Mouse (Mus musculus) midbrain, embryonic 11.5 days (tissue): ENCODE data around the gene Syndig1. TPM values are rescaled to one million over a fixed set of nuclear protein-coding genes. Genes with fewer than 3 reads are reported as not detected.
A peak's percentile ranks its signal among the peaks of the same experiment; 100 is the strongest.

Experiments used
- ATAC-seq: fragments of 200-750 bp; cut with Nextera tagmentation; 2 replicates; pipeline ENCODE4 v1.8.0; 2017; ENCODE audit warnings: moderate TSS enrichment, moderate library complexity; ENCODE audit not compliant: low FRiP score
- DNase-seq: peaks from one replicate; pipeline ENCODE4 v3.0.0; 2015; ENCODE audit warnings: low spot score; ENCODE audit errors: missing footprints
- H3K27ac ChIP-seq: fragments of 300-500 bp; sonication (generic); 2 replicates; pipeline ENCODE4 v1.5.1; 2014; ENCODE audit warnings: low read depth, low read length
- H3K27me3 ChIP-seq: fragments of 300-500 bp; sonication (generic); 2 replicates; pipeline ENCODE4 v1.6.1; 2014; ENCODE audit warnings: mild to moderate bottlenecking, low read length, moderate library complexity, mixed read lengths; ENCODE audit not compliant: control insufficient read depth, insufficient read depth
- H3K36me3 ChIP-seq: fragments of 300-500 bp; sonication (generic); 2 replicates; pipeline ENCODE4 v1.6.1; 2014; ENCODE audit warnings: mild to moderate bottlenecking, low read length, moderate library complexity, mixed read lengths; ENCODE audit not compliant: control insufficient read depth, insufficient read depth
- H3K4me1 ChIP-seq: fragments of 300-500 bp; sonication (generic); 2 replicates; pipeline ENCODE4 v1.6.1; 2014; ENCODE audit warnings: low read length; ENCODE audit not compliant: control insufficient read depth, insufficient read depth
- H3K4me2 ChIP-seq: fragments of 300-500 bp; sonication (generic); 2 replicates; pipeline ENCODE4 v1.6.1; 2014; ENCODE audit warnings: mild to moderate bottlenecking, moderate library complexity
- H3K4me3 ChIP-seq: fragments of 300-500 bp; sonication (generic); 2 replicates; pipeline ENCODE4 v1.5.1; 2014; ENCODE audit warnings: low read depth, low read length
- H3K9ac ChIP-seq: fragments of 300-500 bp; sonication (generic); 2 replicates; pipeline ENCODE4 v1.6.1; 2014; ENCODE audit warnings: low read length
- H3K9me3 ChIP-seq: fragments of 300-500 bp; sonication (generic); 2 replicates; pipeline ENCODE4 v1.6.1; 2016; ENCODE audit warnings: low read length; ENCODE audit not compliant: control insufficient read depth
- WGBS: fragments of 180-500 bp; shearing (Covaris S2); extraction: QIAGEN DNeasy Blood & Tissue Kit; methylation state at CpG from one replicate; pipeline ENCODE4 v1.1.7; 2014; 5-methylcytosine and 5-hydroxymethylcytosine counted together
- polyA plus RNA-seq: library from polyadenylated mRNA; unstranded; fragments of >200 nt; fragmentation: Nextera tagmentation; extraction: Ambion mirVana; gene quantifications from 2 replicates; pipeline ENCODE4 v1.2.1, GENCODE M21; 2014

The Syndig1 gene
- polyA plus RNA-seq = 8.5 and 9.5 TPM in 2 replicates

DNA sequence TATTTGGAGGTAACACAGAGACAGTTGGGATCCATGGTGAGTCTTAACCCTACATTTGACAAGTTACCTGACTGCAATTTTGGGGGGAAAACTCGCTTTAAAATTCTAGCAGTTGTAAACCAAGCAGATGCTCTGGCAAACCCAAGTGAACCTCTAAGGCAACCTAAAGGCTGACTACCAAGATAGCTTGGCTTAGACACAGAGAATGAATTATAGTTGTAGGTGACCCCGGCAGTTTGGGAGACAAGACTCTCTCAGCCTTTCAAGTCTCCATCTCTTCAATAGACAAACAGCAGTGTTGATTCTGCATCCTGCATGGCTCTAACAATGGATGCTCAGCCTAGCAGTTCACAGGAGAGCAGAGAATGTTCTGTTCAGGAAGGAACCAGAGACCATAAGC lies at the start of gene Syndig1:
TSS of gene Syndig1 (plus strand) at position 301 of the 400 bp plus-strand sequence.
- no peak within 1 kb of the TSS for H3K27ac ChIP-seq
- no peaks in the 10 kb centered on the region for H3K9me3 ChIP-seq
- WGBS = 80% methylated on average over 2 of the region's 2 CpGs
- H3K4me2 ChIP-seq = peak within 1 kb of the TSS; percentile 96
- no peaks in the 10 kb centered on the region for H3K36me3 ChIP-seq
- peak within 1 kb of the TSS; percentile 58 for H3K4me3 ChIP-seq
- peaks cover 32% of the 10 kb centered on the region for H3K27me3 ChIP-seq
- H3K9ac ChIP-seq = peak within 1 kb of the TSS; percentile 52
- ATAC-seq (no peak), DNase-seq (no peak)
- no peaks in the 10 kb centered on the region for H3K4me1 ChIP-seq

DNA sequence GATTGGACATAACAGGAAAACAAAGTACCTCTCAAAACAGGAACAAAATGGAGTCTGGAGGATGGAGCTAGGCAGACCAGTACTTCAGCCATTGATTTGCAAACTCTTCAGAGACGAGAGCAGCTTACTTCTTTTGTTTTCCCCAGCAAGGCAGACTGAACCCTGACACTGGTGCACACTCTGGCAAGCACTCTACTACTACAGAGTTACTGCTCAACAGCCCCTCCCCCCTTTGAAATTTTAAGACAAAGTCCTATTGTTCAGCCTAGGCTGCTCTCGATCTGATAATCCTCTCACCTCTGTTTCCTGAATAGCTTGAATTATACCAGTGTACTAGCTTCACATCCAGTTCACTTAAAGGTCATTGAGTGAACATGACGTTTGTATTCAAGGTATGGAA lies 30.4 kb upstream of the Syndig1 start:
- Histone ChIP-seq H3K27me3 (no peaks in the 10 kb centered on the region), H3K36me3 (no peaks in the 10 kb centered on the region), H3K9me3 (no peaks in the 10 kb centered on the region), H3K4me2 (no peak overlapping the region), H3K4me3 (no peak overlapping the region), H3K9ac (no peak overlapping the region), H3K27ac (no peak overlapping the region), H3K4me1 (peaks cover 3% of the 10 kb centered on the region; the same call in 1 of the 2 replicates)
- no peak for DNase-seq
- peak; percentile 94 for ATAC-seq
- 4% methylated on average over 3 of the region's 3 CpGs for WGBS

DNA sequence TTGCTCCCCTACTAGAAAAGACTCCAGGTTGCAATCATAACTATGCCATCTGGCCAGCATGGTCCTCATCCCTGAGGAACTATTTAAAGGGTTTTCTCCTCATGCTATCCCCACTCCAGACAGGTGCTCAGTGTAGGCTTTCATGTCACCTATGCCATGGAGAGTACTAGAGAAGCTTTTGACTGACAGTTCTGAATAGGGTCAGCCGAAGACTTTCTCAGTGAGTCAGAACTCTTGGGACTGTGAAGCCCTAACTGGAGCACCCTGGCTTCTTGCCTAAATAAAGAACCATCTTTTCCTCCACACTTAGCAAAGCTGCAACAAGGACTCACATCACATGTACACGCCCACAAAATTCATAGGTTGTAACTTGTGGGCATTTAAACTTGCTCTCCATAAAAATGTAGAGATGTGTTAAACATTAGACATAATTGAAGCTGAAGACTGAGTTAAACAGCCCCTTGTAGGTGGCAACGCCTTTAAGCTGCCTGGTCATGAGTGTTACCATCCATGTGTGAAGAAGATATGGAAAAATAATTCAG lies 24.3 kb upstream of the Syndig1 start:
- no peak overlapping the region for H3K4me2 ChIP-seq
- H3K4me3 ChIP-seq = no peak overlapping the region
- ATAC-seq (no peak), DNase-seq (no peak)
- no peaks in the 10 kb centered on the region for H3K4me1 ChIP-seq
- no peak overlapping the region for H3K27ac ChIP-seq
- H3K36me3 ChIP-seq = no peaks in the 10 kb centered on the region
- no peaks in the 10 kb centered on the region for H3K9me3 ChIP-seq
- H3K27me3 ChIP-seq = no peaks in the 10 kb centered on the region
- H3K9ac ChIP-seq = no peak overlapping the region
- 90% methylated on average over 3 of the region's 3 CpGs for WGBS

DNA sequence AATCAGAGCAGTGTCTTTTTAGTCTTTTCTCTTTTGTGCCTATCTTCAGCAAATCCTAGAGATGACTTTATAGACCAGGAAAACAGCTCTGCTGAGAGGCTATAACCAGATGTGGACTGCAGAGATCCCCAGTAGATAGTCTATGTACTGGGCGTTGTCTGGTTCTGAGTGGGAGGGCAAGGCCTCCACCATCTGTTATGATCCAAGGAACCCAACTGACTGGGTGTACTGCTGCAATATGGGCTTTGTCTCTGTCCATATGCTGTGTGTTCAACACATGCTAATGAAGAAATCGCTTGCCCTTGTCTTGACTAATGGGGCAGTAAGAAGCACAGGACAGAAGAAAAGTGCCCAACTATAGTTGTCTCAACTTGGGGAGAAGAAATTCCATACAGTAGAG lies 23.8 kb upstream of the Syndig1 start:
- DNase-seq = no peak
- H3K4me3 ChIP-seq = no peak overlapping the region

DNA sequence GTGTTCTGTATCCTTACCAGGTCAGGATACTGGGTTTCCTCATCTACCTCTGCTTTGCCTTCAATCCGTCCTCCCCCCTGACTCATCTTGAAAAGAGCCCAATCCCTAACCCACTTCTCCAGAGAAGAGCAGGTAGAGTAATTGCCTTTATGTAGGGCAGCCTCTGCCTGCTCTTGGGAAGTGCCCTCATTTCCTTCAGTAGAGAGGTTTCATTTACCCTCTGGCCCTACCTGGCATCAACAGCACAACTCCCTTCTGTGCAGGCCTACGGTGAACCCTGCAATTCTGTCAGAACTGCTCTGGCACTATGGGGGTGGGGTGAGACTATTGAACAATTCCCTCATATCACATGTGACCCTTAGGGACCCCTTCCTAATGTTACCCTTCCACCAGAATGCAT lies 16.1 kb upstream of the Syndig1 start:
- Histone ChIP-seq H3K9ac (no peak overlapping the region), H3K4me3 (no peak overlapping the region), H3K27ac (no peak overlapping the region), H3K4me2 (no peak overlapping the region), H3K36me3 (no peaks in the 10 kb centered on the region), H3K9me3 (no peaks in the 10 kb centered on the region), H3K27me3 (no peaks in the 10 kb centered on the region), H3K4me1 (no peaks in the 10 kb centered on the region)
- 85% methylated on average over 2 of the region's 2 CpGs for WGBS
- ATAC-seq (no peak), DNase-seq (peak; percentile 4)

More for the DNA sequence above, 23.8 kb upstream of the Syndig1 start:
- H3K9me3 ChIP-seq = no peaks in the 10 kb centered on the region
- WGBS = 87% methylated on average over 2 of the region's 2 CpGs
- no peak overlapping the region for H3K9ac ChIP-seq
- no peaks in the 10 kb centered on the region for H3K27me3 ChIP-seq
- no peak overlapping the region for H3K27ac ChIP-seq
- H3K36me3 ChIP-seq = no peaks in the 10 kb centered on the region
- no peak overlapping the region for H3K4me2 ChIP-seq
- H3K4me1 ChIP-seq = no peaks in the 10 kb centered on the region
- peak; percentile 52; the same call in 1 of the 2 replicates for ATAC-seq

DNA sequence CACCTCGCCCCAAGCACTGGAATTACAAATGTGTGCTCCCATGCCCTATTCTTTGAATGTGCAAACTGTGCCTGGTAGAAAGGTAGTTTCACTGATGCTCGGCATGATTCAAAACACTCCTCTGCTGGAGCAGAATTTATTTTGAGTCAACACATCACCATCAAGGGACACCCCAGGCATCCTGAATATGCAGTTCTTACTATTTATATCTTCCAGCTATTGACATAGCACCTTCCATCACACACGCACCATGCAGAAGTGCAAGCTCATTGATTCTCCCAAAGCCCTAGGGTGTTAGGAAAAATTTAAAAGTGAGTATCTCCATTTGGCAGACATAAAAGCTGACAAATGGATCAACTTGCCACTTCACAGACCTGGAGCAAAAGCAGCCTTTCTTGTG lies 10.6 kb upstream of the Syndig1 start:
- WGBS = 78% methylated on average over 3 of the region's 3 CpGs
- Histone ChIP-seq H3K9ac (no peak overlapping the region), H3K4me3 (no peak overlapping the region), H3K9me3 (no peaks in the 10 kb centered on the region), H3K27ac (no peak overlapping the region), H3K27me3 (no peaks in the 10 kb centered on the region), H3K36me3 (no peaks in the 10 kb centered on the region), H3K4me2 (no peak overlapping the region), H3K4me1 (no peaks in the 10 kb centered on the region)
- ATAC-seq (no peak), DNase-seq (no peak)

DNA sequence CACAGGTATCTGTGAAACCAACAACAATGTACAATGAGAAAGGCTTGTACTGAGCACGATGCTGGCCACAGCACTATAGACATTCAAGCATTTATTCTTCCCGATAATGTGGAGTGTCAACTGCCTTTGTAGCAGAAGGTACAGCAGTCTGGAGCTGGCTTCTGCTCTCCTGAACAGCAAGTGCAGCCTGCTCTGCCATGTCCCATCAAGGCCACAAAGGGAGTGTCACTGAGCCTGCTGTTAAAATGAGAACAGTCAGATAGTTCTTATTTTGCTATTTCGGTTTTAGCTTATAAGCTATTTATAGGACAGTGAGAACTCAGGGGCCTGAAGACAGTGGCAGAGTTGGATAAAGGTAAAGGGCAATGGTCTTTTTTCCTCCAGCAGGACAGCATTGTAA lies 9.3 kb upstream of the Syndig1 start:
- Histone ChIP-seq H3K27me3 (no peaks in the 10 kb centered on the region), H3K36me3 (no peaks in the 10 kb centered on the region), H3K9ac (no peak overlapping the region), H3K27ac (no peak overlapping the region), H3K9me3 (no peaks in the 10 kb centered on the region), H3K4me3 (no peak overlapping the region), H3K4me1 (no peaks in the 10 kb centered on the region), H3K4me2 (no peak overlapping the region)
- 85% methylated on average over 3 of the region's 3 CpGs for WGBS
- ATAC-seq (no peak), DNase-seq (no peak)

DNA sequence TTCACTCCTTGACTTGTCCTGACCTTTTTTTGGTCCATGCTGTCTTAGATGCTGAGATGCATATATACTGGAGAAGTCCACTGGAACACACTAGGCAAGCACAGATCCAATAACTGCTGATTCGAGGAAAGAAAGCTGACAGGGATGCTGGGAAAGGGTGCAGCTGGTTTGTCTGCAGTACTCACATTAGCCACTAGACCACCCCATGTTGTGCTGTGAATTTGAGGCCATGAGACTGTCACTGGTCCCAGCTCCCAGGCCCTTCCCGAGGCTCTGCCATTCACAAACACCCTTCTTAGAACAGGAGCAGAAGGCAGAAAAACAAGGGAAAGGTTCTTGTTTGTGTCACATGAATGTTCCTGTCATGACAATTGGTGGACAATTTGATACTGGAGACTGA lies 8.8 kb upstream of the Syndig1 start:
- no peak for DNase-seq
- H3K27me3 ChIP-seq = no peaks in the 10 kb centered on the region
- ATAC-seq = 0 out of 2 replicates have a peak, but pooled peaks have one; percentile 30
- H3K36me3 ChIP-seq = no peaks in the 10 kb centered on the region
- WGBS = 34% methylated on average over 2 of the region's 2 CpGs
- no peaks in the 10 kb centered on the region for H3K4me1 ChIP-seq
- H3K9me3 ChIP-seq = no peaks in the 10 kb centered on the region
- no peak overlapping the region for H3K4me3 ChIP-seq
- H3K4me2 ChIP-seq = no peak overlapping the region
- H3K27ac ChIP-seq = no peak overlapping the region
- H3K9ac ChIP-seq = no peak overlapping the region

DNA sequence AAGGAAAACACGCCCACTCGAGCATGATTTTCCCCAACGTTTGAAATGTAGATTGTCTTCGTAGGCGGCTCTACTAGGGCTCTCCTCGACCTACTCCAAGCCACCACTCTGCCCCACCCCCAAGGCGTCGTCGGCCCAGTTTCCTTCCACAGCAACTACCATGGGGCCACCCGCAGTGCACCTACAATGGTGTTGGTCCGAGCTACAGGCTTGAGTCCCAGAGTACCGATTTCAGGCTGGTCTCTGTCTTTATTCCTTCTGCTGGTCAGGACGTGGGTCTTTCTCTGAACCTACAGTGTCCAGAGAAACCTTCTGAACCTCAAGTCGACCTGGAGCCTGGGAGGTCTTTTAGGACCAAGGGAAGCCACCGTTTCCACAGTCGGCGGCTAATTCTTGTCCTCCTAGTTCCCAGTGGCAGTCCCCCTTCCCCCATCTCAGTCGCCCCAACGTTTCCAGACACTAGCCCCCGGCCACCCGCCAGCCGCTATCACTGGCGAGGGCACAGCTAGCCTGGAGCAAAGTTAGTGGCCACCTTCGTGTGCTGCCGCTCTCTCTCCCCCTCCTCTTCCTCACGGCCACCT lies 1.0 kb downstream of the Syndig1 start:
- Histone ChIP-seq H3K36me3 (no peaks in the 10 kb centered on the region), H3K4me1 (no peaks in the 10 kb centered on the region), H3K9ac (peak overlapping the region; percentile 52), H3K4me2 (peak overlapping the region; percentile 96), H3K27ac (no peak overlapping the region), H3K9me3 (no peaks in the 10 kb centered on the region), H3K4me3 (peak overlapping the region; percentile 58), H3K27me3 (peaks cover 32% of the 10 kb centered on the region)
- under 1% methylated on average over 26 of the region's 26 CpGs for WGBS
- peak; percentile 52 for ATAC-seq
- peak; percentile 96 for DNase-seq
